Mouse (Mus musculus): ENCODE results near the gene Rpap1.
"Not testable (repeated sequence)": the region's sequence is repeated elsewhere in the genome, so short reads cannot be mapped to it uniquely, and the experiment has no call there.

Gene Rpap1

DNA sequence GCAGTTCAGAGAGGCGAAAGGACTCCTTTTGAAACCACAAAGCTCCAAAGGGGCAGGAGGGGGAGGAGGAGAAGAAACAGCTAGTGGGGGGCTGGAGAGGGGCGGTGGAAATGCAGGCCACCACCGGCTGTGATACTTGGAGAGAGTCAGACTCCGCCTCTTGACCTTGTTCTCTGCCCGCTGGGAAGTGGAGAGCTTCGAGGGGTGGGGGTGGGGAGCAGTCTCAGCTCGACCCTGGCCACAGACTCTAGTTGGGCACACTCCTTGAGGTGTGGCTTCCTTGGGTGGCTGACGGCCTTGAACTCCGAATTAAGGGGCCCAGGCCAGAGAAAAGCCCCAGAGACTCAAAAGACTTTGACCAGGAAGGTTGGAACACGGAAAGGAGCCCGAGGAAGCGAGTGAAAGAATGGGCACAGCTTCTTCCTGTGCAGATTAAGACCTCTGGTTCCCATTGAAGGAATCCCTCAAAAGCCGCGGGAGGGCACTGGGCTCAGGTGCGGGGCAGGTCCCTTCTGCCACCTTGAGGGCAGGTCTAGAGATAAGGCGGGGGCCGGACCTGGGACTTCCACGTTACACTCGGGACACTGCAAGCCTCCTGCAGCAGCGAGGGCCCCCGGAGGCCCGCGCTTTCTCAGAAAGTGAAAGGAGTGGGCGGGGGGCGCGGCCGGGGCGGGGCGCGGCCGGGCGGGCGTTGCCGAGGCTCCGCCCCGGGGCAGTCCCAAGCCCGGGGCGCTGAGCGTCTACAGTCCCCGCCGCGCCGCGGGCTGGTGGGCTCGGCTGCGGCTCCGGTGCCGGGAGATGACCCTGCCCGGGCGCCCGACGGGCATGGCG, 45.5 kb downstream of the Rpap1 start, which contains the start of gene Itpka:
Gene Itpka (plus strand): TSS at position 757 of the 831 bp plus-strand sequence.
- DNase-seq (ENCODE audit: low spot score), result peak; percentile 89

DNA sequence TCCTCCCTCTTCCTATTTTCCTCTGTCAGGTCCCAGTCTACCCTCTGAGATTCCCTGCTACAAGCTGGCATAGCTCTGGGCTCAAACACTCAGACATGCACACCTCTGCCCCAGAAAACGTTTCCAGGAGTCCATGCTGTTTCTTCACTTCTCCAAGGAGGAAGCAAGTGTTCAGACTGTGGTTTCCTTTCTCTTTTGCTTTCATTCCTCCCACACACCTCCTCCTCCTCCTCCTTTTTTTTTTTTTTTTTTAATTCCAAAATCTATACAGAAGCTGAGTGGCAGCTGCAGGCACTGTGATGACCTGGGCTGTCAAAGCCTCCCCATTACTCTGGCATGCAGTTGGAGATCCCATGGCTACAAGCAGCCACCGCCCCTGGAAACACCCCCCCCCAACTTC, 46.8 kb downstream of the Rpap1 start:
- no peak for DNase-seq (ENCODE audit: low spot score)

DNA sequence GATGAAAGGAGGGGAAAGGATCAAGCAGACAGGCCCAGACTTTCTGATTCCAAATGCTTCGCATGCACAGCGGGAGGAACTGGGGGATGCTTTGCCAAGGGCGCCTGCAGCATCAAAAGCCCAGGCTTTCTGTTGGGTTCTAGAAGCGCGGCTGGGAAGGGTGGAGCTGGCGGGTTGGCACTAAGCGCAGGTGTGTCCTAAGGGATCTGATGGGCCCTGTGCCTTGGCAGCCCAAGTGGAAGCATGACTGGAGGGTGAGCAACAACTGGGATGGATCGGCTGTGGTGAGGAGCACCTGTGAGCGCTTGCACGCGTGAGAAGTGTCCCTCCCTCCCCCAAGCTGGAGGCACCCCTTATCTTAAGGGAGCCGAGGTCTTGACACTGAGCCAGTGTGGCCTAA, 50.2 kb downstream of the Rpap1 start:
- no peak for DNase-seq (ENCODE audit: low spot score)

DNA sequence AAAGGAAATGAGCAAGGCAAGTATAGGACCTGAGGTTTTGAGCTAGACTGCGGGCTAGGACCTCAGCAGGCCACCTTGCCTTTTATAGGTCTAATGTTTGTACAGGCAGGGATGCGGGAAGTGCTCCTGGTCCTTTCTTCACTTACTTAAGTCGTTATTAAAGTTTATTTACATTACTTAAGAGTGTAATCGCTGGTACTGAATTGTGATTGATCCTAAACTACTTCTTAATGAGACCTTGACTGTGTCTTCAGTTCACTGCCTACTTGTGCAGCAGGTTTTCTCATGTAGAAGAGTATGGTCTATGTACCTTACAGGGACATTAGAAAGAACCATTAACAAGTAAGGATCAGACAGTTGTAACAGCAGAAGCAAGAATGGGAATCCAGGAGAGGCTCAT, 56.6 kb downstream of the Rpap1 start:
- DNase-seq (ENCODE audit: low spot score), result no peak

- DNase-seq (ENCODE audit: low spot score), result no peak
Observed at GRCm38 (mm10) chr2:119727762-119728416, 59.4 kb downstream of the Rpap1 start.

- DNase-seq (ENCODE audit: low spot score), result no peak
Observed at GRCm38 (mm10) chr2:119721070-119721469, 66.3 kb downstream of the Rpap1 start.

- DNase-seq (ENCODE audit: low spot score), result not testable (repeated sequence)
Observed at GRCm38 (mm10) chr2:119715868-119716267, 71.5 kb downstream of the Rpap1 start.
